Mouse (Mus musculus) heart, postnatal 25 days (tissue): ENCODE measurements around the gene Ndufc1. TPM values are rescaled to one million over a fixed set of nuclear protein-coding genes. Genes with fewer than 3 reads are reported as not detected.

Experiments used
- total RNA-seq, 2 experiments: library from RNA; stranded (reverse); gene quantifications; 2 replicates each; pipeline ENCODE4 v1.2.3; 2021

The Ndufc1 gene
- total RNA-seq, 2 experiments from 2014 or later: 1,646 to 1,675 TPM

Other genes starting within 250 kb of the Ndufc1 start
- gene Noct, start 184.5 kb downstream of the Ndufc1 start, total RNA-seq: 10 to 100 TPM; 30.2 to 49.7 TPM
- gene Elf2, start 68.3 kb downstream of the Ndufc1 start, total RNA-seq: 10 to 100 TPM; 55.6 to 65.7 TPM
- gene Mgarp, start 12.2 kb downstream of the Ndufc1 start, total RNA-seq: under 1 TPM; 0.23 to 0.31 TPM
- gene Naa15, start 6.2 kb upstream of the Ndufc1 start, total RNA-seq: 10 to 100 TPM; 41.6 to 47.1 TPM
- 1 to 10 TPM; 7.9 to 9.4 TPM for gene Rab33b, start 74.9 kb upstream of the Ndufc1 start, total RNA-seq
- 10 to 100 TPM; 55.4 to 64.8 TPM for gene Setd7, start 151.9 kb upstream of the Ndufc1 start, total RNA-seq